ENCODE assay signal across 9 mouse cellular contexts in genomic region chr12:45171927-45172642, GRCm38 (mm10).
A peak's percentile ranks its signal among the peaks of the same experiment; 100 is the strongest.
DNase-seq lines count a peak whose midpoint lies in the region; ATAC-seq and TF ChIP-seq lines count a peak whose summit lies in the region.
"Had no signal": no experiment of that assay in that cellular context is flagged by ENCODE, and none has a peak within 500 bp of the region (broad histone marks: within the 10 kb centered on the region; RNA-seq: fewer than 3 reads in every experiment).

No protein-coding gene starts in this region.

- H3K4me2 ChIP-seq in forebrain, embryonic 11.5 days (ENCODE audit: low read depth, low read length, severe bottlenecking), result no peak overlapping the region
- H3K4me2 ChIP-seq: embryonic facial prominence, embryonic 12.5 days had no signal

- no peaks in the 10 kb centered on the region for H3K4me1 ChIP-seq in E14TG2a.4 (replicated peaks; ENCODE audit: low read depth, low read length)
- H3K4me1 ChIP-seq in forebrain, embryonic 11.5 days (replicated peaks; ENCODE audit: control insufficient read depth, insufficient read depth, low read length), result no peaks in the 10 kb centered on the region
- H3K4me1 ChIP-seq: embryonic facial prominence, embryonic 12.5 days had no signal

- H3K27me3 ChIP-seq in E14TG2a.4 (ENCODE audit: insufficient read depth, low read length), result no peaks in the 10 kb centered on the region
- H3K27me3 ChIP-seq in forebrain, embryonic 11.5 days (ENCODE audit: control insufficient read depth, insufficient read depth, low read length), result no peaks in the 10 kb centered on the region
- H3K27me3 ChIP-seq: embryonic facial prominence, embryonic 12.5 days had no signal

- peak; percentile 87 for ATAC-seq in forebrain, embryonic 11.5 days (replicated peaks; ENCODE audit: low FRiP score)

- no peak overlapping the region for H3K9ac ChIP-seq in forebrain, embryonic 11.5 days (ENCODE audit: low read length)
- H3K9ac ChIP-seq: embryonic facial prominence, embryonic 12.5 days had no signal

- peak; percentile 93 for DNase-seq in brain, adult 2 months (ENCODE audit: low read depth, low spot score)
- DNase-seq in forebrain, embryonic 11.5 days (ENCODE audit: low spot score), result peak; percentile 86
- peak; percentile 67 to 75 for DNase-seq in heart, postnatal 36 days
- peak; percentile 42 for DNase-seq in large intestine, adult 2 months (ENCODE audit: low read depth, low spot score)
- peak; percentile 52 to 63 for DNase-seq in lung, adult 18-20 months
- DNase-seq in ovary, adult 18-20 months (ENCODE audit: low spot score), result peak; percentile 27
- DNase-seq in urinary bladder, adult 18-20 months (ENCODE audit: low spot score in 2 of 2), result peak; percentile 27 to 28

- intact Hi-C loops in heart, postnatal 36 days (cut with DNase I), result no loop called here

- no peaks in the 10 kb centered on the region for H3K9me3 ChIP-seq in E14TG2a.4 (ENCODE audit: low read length)
- H3K9me3 ChIP-seq in forebrain, embryonic 11.5 days (ENCODE audit: control insufficient read depth, low read length), result no peaks in the 10 kb centered on the region
- H3K9me3 ChIP-seq: embryonic facial prominence, embryonic 12.5 days had no signal

- peak; percentile 77 for TF ChIP-seq CTCF in E14TG2a.4 (conservative IDR thresholded peaks at IDR 0.05; ENCODE audit: low read length)

- no peak overlapping the region for H3K27ac ChIP-seq in forebrain, embryonic 11.5 days (ENCODE audit: low read depth, low read length)
- H3K27ac ChIP-seq: embryonic facial prominence, embryonic 12.5 days had no signal

- no peak overlapping the region for H3K4me3 ChIP-seq in E14TG2a.4 (replicated peaks; ENCODE audit: low read length)
- no peak overlapping the region for H3K4me3 ChIP-seq in forebrain, embryonic 11.5 days (ENCODE audit: low read depth, low read length)
- H3K4me3 ChIP-seq: embryonic facial prominence, embryonic 12.5 days had no signal

- no peaks in the 10 kb centered on the region for H3K36me3 ChIP-seq in E14TG2a.4 (ENCODE audit: insufficient read depth, low read length)
- H3K36me3 ChIP-seq in forebrain, embryonic 11.5 days (ENCODE audit: control insufficient read depth, insufficient read depth, low read length), result no peaks in the 10 kb centered on the region
- H3K36me3 ChIP-seq: embryonic facial prominence, embryonic 12.5 days had no signal

- WGBS in forebrain, embryonic 11.5 days, result 36% methylated on average over 8 of the region's 8 CpGs
- 43% methylated on average over 8 of the region's 8 CpGs for WGBS in large intestine, adult 2 months

Comparison
In these comparisons a context has a peak if more than half of its experiments do, and no peak if none do; other contexts are left out.
1. DNase-seq: peak in every context shown above with its lines; median percentile 93 in brain, adult 2 months; 86 in forebrain, embryonic 11.5 days; 71 in heart, postnatal 36 days; 58 in lung, adult 18-20 months; 42 in large intestine, adult 2 months; 28 in urinary bladder, adult 18-20 months; 27 in ovary, adult 18-20 months.